Mouse (Mus musculus): ENCODE data around the gene Slc11a1.

DNA sequence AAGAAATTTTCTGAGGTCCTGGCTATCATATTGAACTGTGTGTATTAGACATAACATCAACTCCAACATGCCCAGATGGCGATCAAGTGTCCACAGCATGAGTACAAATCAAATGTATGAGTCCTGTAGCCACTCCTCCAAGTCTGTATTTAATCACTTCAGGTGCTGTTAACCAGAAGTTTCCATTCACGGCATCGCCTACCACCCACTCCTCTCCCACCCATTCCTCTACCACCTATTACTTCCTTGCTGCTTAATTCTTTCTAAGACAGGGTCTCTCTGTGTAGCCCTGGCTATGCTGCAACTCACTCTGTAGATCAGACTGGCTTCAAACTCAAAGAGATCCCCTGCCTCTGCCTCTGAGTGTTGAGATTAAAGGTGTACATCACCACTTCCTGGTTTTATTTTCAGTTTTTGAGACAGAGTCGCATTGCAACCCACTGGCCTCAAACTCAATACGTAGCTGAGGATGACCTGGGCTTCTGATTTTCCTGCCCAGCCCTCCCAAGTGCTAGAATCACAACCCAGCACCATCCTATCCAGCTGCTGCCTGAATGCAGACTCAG is 15.0 kb upstream of the Slc11a1 start:
- TF ChIP-seq CTCF (IDR thresholded peaks at IDR 0.05; ENCODE audit: low read depth) (no peak), EP300 (IDR thresholded peaks at IDR 0.05; ENCODE audit: low read depth) (no peak)
